ENCODE assay signal across 10 mouse cellular contexts in the genomic region with DNA sequence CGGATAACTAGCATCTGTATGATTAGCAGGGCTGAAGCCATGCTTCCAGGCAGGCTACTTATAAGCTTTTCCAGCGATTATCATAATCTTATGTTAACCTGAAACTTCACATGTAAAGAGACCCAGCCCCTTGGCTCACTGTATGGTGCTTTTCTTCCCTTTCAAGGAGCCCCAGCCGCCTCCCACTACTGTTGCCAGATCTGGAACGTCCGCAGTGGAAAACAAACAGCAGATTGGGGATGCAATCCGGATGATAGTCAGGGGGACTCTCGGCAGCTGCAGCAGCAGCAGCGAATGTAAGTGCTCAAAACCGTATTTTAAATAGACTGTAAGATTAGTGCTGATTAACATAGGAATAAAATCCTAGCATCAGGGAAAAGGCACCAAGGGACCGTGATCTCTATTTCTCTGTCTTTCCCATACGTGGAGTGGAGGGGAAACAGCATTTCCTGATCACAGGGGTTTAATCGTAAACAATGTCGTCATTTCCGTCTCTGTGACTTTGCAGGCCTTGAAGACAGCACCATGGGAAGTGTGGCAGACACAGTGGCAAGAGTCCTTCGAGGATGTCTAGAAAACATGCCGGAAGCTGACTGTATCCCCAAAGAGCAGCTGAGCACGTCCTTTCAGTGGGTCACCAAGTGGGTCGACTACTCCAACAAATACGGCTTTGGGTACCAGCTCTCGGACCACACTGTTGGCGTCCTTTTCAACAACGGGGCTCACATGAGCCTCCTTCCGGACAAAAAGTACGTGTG. TPM values are rescaled to one million over a fixed set of nuclear protein-coding genes. Genes with fewer than 3 reads are reported as not detected.
DNase-seq lines count a peak whose midpoint lies in the region; ATAC-seq and TF ChIP-seq lines count a peak whose summit lies in the region.
"Had no signal": no experiment of that assay in that cellular context is flagged by ENCODE, and none has a peak within 500 bp of the region (broad histone marks: within the 10 kb centered on the region; RNA-seq: fewer than 3 reads in every experiment).

No protein-coding gene starts in this region.

- peaks cover 11% of the 10 kb centered on the region; the same call in 1 of the 2 replicates for H3K4me1 ChIP-seq in liver, adult 2 months (ENCODE audit: control insufficient read depth, insufficient read depth, low read length)
- peaks cover 12% of the 10 kb centered on the region for H3K4me1 ChIP-seq in liver, embryonic 12.5 days
- peaks cover 12% of the 10 kb centered on the region for H3K4me1 ChIP-seq in heart, embryonic 11.5 days (ENCODE audit: control insufficient read depth, insufficient read depth, low read length)
- peaks cover 23% of the 10 kb centered on the region for H3K4me1 ChIP-seq in limb, embryonic 13.5 days
- H3K4me1 ChIP-seq in neural tube, embryonic 15.5 days, result peaks cover 21% of the 10 kb centered on the region

- WGBS in liver, adult 2 months, result 77% methylated on average over 24 of the region's 24 CpGs
- WGBS in liver, embryonic 12.5 days (ENCODE audit: insufficient replicate concordance), result 67% methylated on average over 24 of the region's 24 CpGs
- WGBS in heart, embryonic 11.5 days (ENCODE audit: insufficient replicate concordance), result 64% methylated on average over 24 of the region's 24 CpGs
- 77% methylated on average over 24 of the region's 24 CpGs for WGBS in limb, embryonic 13.5 days
- WGBS in neural tube, embryonic 15.5 days, result 75% methylated on average over 24 of the region's 24 CpGs

- no peak overlapping the region for H3K4me3 ChIP-seq in liver, adult 2 months (ENCODE audit: insufficient read depth, low read depth, low read length)
- H3K4me3 ChIP-seq in liver, embryonic 12.5 days, result no peak overlapping the region
- peak overlapping the region; percentile 86 for H3K4me3 ChIP-seq in heart, embryonic 11.5 days (ENCODE audit: low read depth, low read length)
- H3K4me3 ChIP-seq in limb, embryonic 13.5 days, result peak overlapping the region; percentile 78
- H3K4me3 ChIP-seq in neural tube, embryonic 15.5 days (replicated peaks), result peak overlapping the region; percentile 9; the same call in 1 of the 2 replicates

- no peaks in the 10 kb centered on the region; the same call in 1 of the 2 replicates for H3K79me2 ChIP-seq in liver, adult 2 months (ENCODE audit: control insufficient read depth, insufficient read depth, low read length)

- TF ChIP-seq CTCF in liver, adult 2 months (IDR thresholded peaks at IDR 0.05; ENCODE audit: low read depth, low read length), result no peak

- H3K27ac ChIP-seq in liver, adult 2 months (replicated peaks; ENCODE audit: insufficient read depth, low read depth, low read length), result no peak overlapping the region
- H3K27ac ChIP-seq in liver, embryonic 12.5 days, result no peak overlapping the region
- H3K27ac ChIP-seq in heart, embryonic 11.5 days (ENCODE audit: low read depth, low read length), result peak overlapping the region; percentile 50
- peak overlapping the region; percentile 39; the same call in 1 of the 2 replicates for H3K27ac ChIP-seq in limb, embryonic 13.5 days
- no peak overlapping the region for H3K27ac ChIP-seq in neural tube, embryonic 15.5 days (replicated peaks)

- DNase-seq in liver, adult 2 months (ENCODE audit: extremely low read depth, low read depth, low spot score), result no peak
- no peak for DNase-seq in urinary bladder, postnatal 36 days (ENCODE audit: low spot score in 2 of 2)
- no peak for DNase-seq in urinary bladder, postnatal 14 days (ENCODE audit: low spot score)
- no peak for DNase-seq in B cell, adult 2 months
- DNase-seq: cerebellum, postnatal 36 days had no signal

- H3K27me3 ChIP-seq in liver, adult 2 months (ENCODE audit: control insufficient read depth, insufficient read depth, low read length), result no peaks in the 10 kb centered on the region
- H3K27me3 ChIP-seq in liver, embryonic 12.5 days (replicated peaks), result peaks cover 40% of the 10 kb centered on the region
- no peaks in the 10 kb centered on the region for H3K27me3 ChIP-seq in heart, embryonic 11.5 days (ENCODE audit: control insufficient read depth, insufficient read depth, low read length)
- H3K27me3 ChIP-seq in limb, embryonic 13.5 days, result no peaks in the 10 kb centered on the region
- H3K27me3 ChIP-seq in neural tube, embryonic 15.5 days (replicated peaks), result no peaks in the 10 kb centered on the region

- no peaks in the 10 kb centered on the region for H3K9me3 ChIP-seq in liver, embryonic 12.5 days (replicated peaks)
- no peaks in the 10 kb centered on the region for H3K9me3 ChIP-seq in heart, embryonic 11.5 days (replicated peaks; ENCODE audit: control insufficient read depth, low read length)
- H3K9me3 ChIP-seq in limb, embryonic 13.5 days, result peaks cover 5% of the 10 kb centered on the region
- no peaks in the 10 kb centered on the region for H3K9me3 ChIP-seq in neural tube, embryonic 15.5 days (replicated peaks)

- H3K36me3 ChIP-seq in liver, adult 2 months (ENCODE audit: control insufficient read depth, insufficient read depth, low read length), result peaks cover 46% of the 10 kb centered on the region
- peaks cover 17% of the 10 kb centered on the region for H3K36me3 ChIP-seq in liver, embryonic 12.5 days
- H3K36me3 ChIP-seq in heart, embryonic 11.5 days (ENCODE audit: control insufficient read depth, insufficient read depth, low read length), result peaks cover 26% of the 10 kb centered on the region
- H3K36me3 ChIP-seq in limb, embryonic 13.5 days, result peaks cover 45% of the 10 kb centered on the region
- H3K36me3 ChIP-seq in neural tube, embryonic 15.5 days, result peaks cover 40% of the 10 kb centered on the region
- H3K36me3 ChIP-seq: G1E had no signal

- no peak for TF ChIP-seq POLR2A in liver, adult 2 months (IDR thresholded peaks at IDR 0.05; ENCODE audit: extremely low read depth, insufficient read depth, low read length)

- H3K9ac ChIP-seq in liver, adult 2 months (ENCODE audit: low read depth, low read length), result peak overlapping the region; percentile 12; the same call in 1 of the 2 replicates
- no peak overlapping the region for H3K9ac ChIP-seq in liver, embryonic 12.5 days
- peak overlapping the region; percentile 59 for H3K9ac ChIP-seq in heart, embryonic 11.5 days (ENCODE audit: low read depth, low read length)
- peak overlapping the region; percentile 50 for H3K9ac ChIP-seq in limb, embryonic 13.5 days
- H3K9ac ChIP-seq in neural tube, embryonic 15.5 days (replicated peaks), result no peak overlapping the region

- ATAC-seq in liver, embryonic 12.5 days, result no peak
- no peak for ATAC-seq in heart, embryonic 11.5 days (replicated peaks; ENCODE audit: insufficient number of reproducible peaks, low FRiP score, low TSS enrichment)
- ATAC-seq in limb, embryonic 13.5 days (ENCODE audit: low FRiP score, low read depth), result no peak
- no peak for ATAC-seq in neural tube, embryonic 15.5 days (ENCODE audit: low FRiP score)

- no peak overlapping the region for H3K4me2 ChIP-seq in liver, embryonic 12.5 days
- H3K4me2 ChIP-seq in heart, embryonic 11.5 days, result peak overlapping the region; percentile 75
- peak overlapping the region; percentile 98 for H3K4me2 ChIP-seq in limb, embryonic 13.5 days (replicated peaks)
- peak overlapping the region; percentile 99 for H3K4me2 ChIP-seq in neural tube, embryonic 15.5 days

RNA-seq across cellular contexts. Expression of a gene that starts 3.8 kb away (rescaled TPM):
- 10.1 and 18.3 TPM in 2 replicates for total RNA-seq in liver, adult 2 months (2014; rRNA removed)
- 3.3 TPM in 2 replicates for polyA plus RNA-seq in liver, adult 2 months (2012; rRNA removed)
- 12.7 and 15.7 TPM in 2 replicates for polyA plus RNA-seq in liver, embryonic 12.5 days (2016; fragmentation: Nextera tagmentation; extraction: Ambion mirVana)
- 122 and 146 TPM in 2 replicates for polyA plus RNA-seq in heart, embryonic 11.5 days (2014; fragmentation: Nextera tagmentation; extraction: Ambion mirVana)
- 180 and 193 TPM in 2 replicates for polyA plus RNA-seq in limb, embryonic 13.5 days (2015; fragmentation: Nextera tagmentation; extraction: Ambion mirVana)
- 104 and 125 TPM in 2 replicates for polyA plus RNA-seq in neural tube, embryonic 15.5 days (2015; fragmentation: Nextera tagmentation; extraction: Ambion mirVana)
- polyA plus RNA-seq: G1E had no signal

RNA-seq across cellular contexts. Expression of a gene that starts 41.7 kb away (rescaled TPM):
- not detected in 2 replicates for total RNA-seq in liver, adult 2 months (2014; rRNA removed)
- polyA plus RNA-seq in liver, adult 2 months (2012; rRNA removed), result 0.04 and 0.11 TPM in 2 replicates
- polyA plus RNA-seq in liver, embryonic 12.5 days (2016; fragmentation: Nextera tagmentation; extraction: Ambion mirVana), result 1.1 and 2.0 TPM in 2 replicates
- polyA plus RNA-seq in heart, embryonic 11.5 days (2014; fragmentation: Nextera tagmentation; extraction: Ambion mirVana), result 0.10 and 0.14 TPM in 2 replicates
- 0.11 and 0.15 TPM in 2 replicates for polyA plus RNA-seq in limb, embryonic 13.5 days (2015; fragmentation: Nextera tagmentation; extraction: Ambion mirVana)
- 0.17 TPM in 1 of 2 replicates, not detected in the other for polyA plus RNA-seq in neural tube, embryonic 15.5 days (2015; fragmentation: Nextera tagmentation; extraction: Ambion mirVana)
- polyA plus RNA-seq: G1E had no signal

Comparison
In these comparisons a context has a peak if more than half of its experiments do, and no peak if none do; other contexts are left out.
1. H3K9ac ChIP-seq: peak in liver, adult 2 months (single experiment), heart, embryonic 11.5 days (single experiment) and limb, embryonic 13.5 days (single experiment); none in liver, embryonic 12.5 days (single experiment) and neural tube, embryonic 15.5 days (single experiment).
2. H3K27ac ChIP-seq: peak in heart, embryonic 11.5 days (single experiment) and limb, embryonic 13.5 days (single experiment); none in liver, adult 2 months (single experiment), liver, embryonic 12.5 days (single experiment) and neural tube, embryonic 15.5 days (single experiment).
3. H3K4me3 ChIP-seq: peak in heart, embryonic 11.5 days (single experiment), limb, embryonic 13.5 days (single experiment) and neural tube, embryonic 15.5 days (single experiment); none in liver, adult 2 months (single experiment) and liver, embryonic 12.5 days (single experiment).